Mouse (Mus musculus): ENCODE measurements around the gene Syne3.

GRCm38 (mm10) chr12:104882061-104882460 is 127.5 kb downstream of the Syne3 start:
- TF ChIP-seq POLR2A (IDR thresholded peaks at IDR 0.05; ENCODE audit: insufficient read length, low read depth) (no peak), E2F4 (IDR thresholded peaks at IDR 0.05; ENCODE audit: insufficient read depth) (no peak), POLR2AphosphoS2 (IDR thresholded peaks at IDR 0.05; ENCODE audit: insufficient read length, low read depth) (no peak), CEBPB (IDR thresholded peaks at IDR 0.05; ENCODE audit: insufficient read depth, poor library complexity, severe bottlenecking) (no peak), TCF12 (IDR thresholded peaks at IDR 0.05; ENCODE audit: insufficient read depth, poor library complexity, severe bottlenecking) (no peak), MAX (IDR thresholded peaks at IDR 0.05; ENCODE audit: low read depth) (no peak), USF1 (IDR thresholded peaks at IDR 0.05; ENCODE audit: low read depth) (no peak), MYOG (IDR thresholded peaks at IDR 0.05; ENCODE audit: control insufficient read depth in 1 of 3, insufficient read depth in 1 of 3, insufficient read length in 2 of 3, low read depth in 2 of 3) (no peak), MYOD1 (IDR thresholded peaks at IDR 0.05; ENCODE audit: control insufficient read depth in 1 of 3, insufficient read length in 2 of 3, low read depth in 2 of 3) (no peak), SRF (IDR thresholded peaks at IDR 0.05; ENCODE audit: control insufficient read depth, insufficient read length, low read depth) (no peak), REST (IDR thresholded peaks at IDR 0.05; ENCODE audit: insufficient read depth, insufficient read length) (no peak), TCF3 (IDR thresholded peaks at IDR 0.05; ENCODE audit: insufficient read length, low read depth) (no peak)
